In the genomic region with DNA sequence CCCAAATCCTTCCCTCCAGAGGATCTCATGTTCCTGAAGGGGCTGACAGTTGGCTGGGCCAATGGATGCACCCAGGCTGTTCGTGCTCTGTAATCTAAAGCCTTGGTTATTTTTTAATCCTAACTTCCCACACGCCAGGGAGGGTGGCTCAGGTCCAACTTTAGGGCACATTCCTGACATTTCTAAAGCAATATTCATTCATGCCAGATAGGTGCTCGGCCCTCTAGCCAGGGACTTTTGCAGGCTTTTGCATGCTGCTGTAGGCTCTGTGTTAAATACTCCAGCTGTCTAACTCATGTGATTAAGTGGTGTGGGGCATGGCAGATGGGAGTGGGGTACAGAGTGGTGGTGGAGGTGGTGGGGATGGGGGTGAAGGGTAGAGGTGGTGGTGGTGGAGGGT, we compare ENCODE assay signal across 10 mouse cellular contexts.
DNase-seq lines count a peak whose midpoint lies in the region; ATAC-seq and TF ChIP-seq lines count a peak whose summit lies in the region.
"Had no signal": no experiment of that assay in that cellular context is flagged by ENCODE, and none has a peak within 500 bp of the region (broad histone marks: within the 10 kb centered on the region; RNA-seq: fewer than 3 reads in every experiment).

No protein-coding gene starts in this region.

- H3K27ac ChIP-seq in heart, embryonic 16.5 days (ENCODE audit: low read length), result peak overlapping the region; percentile 48
- no peak overlapping the region for H3K27ac ChIP-seq in cerebellum, adult 2 months (ENCODE audit: insufficient read depth, low read length)
- H3K27ac ChIP-seq: heart, adult 2 months; neural tube, embryonic 12.5 days had no signal

- TF ChIP-seq POLR2A in cerebellum, adult 2 months (IDR thresholded peaks at IDR 0.05; ENCODE audit: borderline replicate concordance, insufficient read depth, low read length), result no peak

- H3K9ac ChIP-seq in heart, embryonic 16.5 days (ENCODE audit: low read length), result no peak overlapping the region
- H3K9ac ChIP-seq: neural tube, embryonic 12.5 days had no signal

- peak; percentile 59 for DNase-seq in testis, postnatal 10 days (ENCODE audit: low spot score)
- no peak for DNase-seq in testis, postnatal 14 days (ENCODE audit: low spot score)
- peak; percentile 88 to 91 for DNase-seq in kidney, postnatal 36 days
- DNase-seq in left cerebral cortex, adult 11 months (ENCODE audit: low spot score), result no peak
- DNase-seq in left cerebral cortex, postnatal 36 days (ENCODE audit: low spot score in 2 of 2), result no peak
- DNase-seq in cerebellum, adult 2 months, result no peak
- no peak for DNase-seq in cerebellum, adult 8-10 months

- H3K4me1 ChIP-seq in heart, embryonic 16.5 days (ENCODE audit: control insufficient read depth, insufficient read depth, low read length), result peaks cover 8% of the 10 kb centered on the region
- no peaks in the 10 kb centered on the region for H3K4me1 ChIP-seq in cerebellum, adult 2 months (ENCODE audit: control insufficient read depth, insufficient read depth, low read length)
- H3K4me1 ChIP-seq: neural tube, embryonic 12.5 days had no signal

- no peak overlapping the region for H3K4me2 ChIP-seq in heart, embryonic 16.5 days (ENCODE audit: low read depth, low read length)
- H3K4me2 ChIP-seq: neural tube, embryonic 12.5 days had no signal

- intact Hi-C loops in left cerebral cortex, postnatal 36 days (cut with DNase I), result no loop called here

- H3K4me3 ChIP-seq in heart, embryonic 16.5 days (ENCODE audit: low read length), result no peak overlapping the region
- no peak overlapping the region for H3K4me3 ChIP-seq in cerebellum, adult 2 months (replicated peaks; ENCODE audit: insufficient read depth, low read depth, low read length)
- H3K4me3 ChIP-seq: heart, adult 2 months; neural tube, embryonic 12.5 days had no signal

- WGBS in heart, embryonic 16.5 days, result 14% methylated on average over 3 of the region's 3 CpGs
- 37% methylated on average over 3 of the region's 3 CpGs for WGBS in cerebellum, adult 2 months

- ATAC-seq in heart, embryonic 16.5 days (replicated peaks; ENCODE audit: extremely low read depth, insufficient read depth, low FRiP score), result peak; percentile 87

- H3K27me3 ChIP-seq in heart, embryonic 16.5 days (ENCODE audit: control insufficient read depth, insufficient read depth, low read length), result no peaks in the 10 kb centered on the region
- no peaks in the 10 kb centered on the region for H3K27me3 ChIP-seq in cerebellum, adult 2 months (ENCODE audit: control insufficient read depth, insufficient read depth, low read length)
- H3K27me3 ChIP-seq: neural tube, embryonic 12.5 days had no signal

- H3K36me3 ChIP-seq in heart, embryonic 16.5 days (ENCODE audit: control insufficient read depth, insufficient read depth), result no peaks in the 10 kb centered on the region
- H3K36me3 ChIP-seq: neural tube, embryonic 12.5 days had no signal

- H3K9me3 ChIP-seq in heart, embryonic 16.5 days (replicated peaks; ENCODE audit: control insufficient read depth, low read length), result no peaks in the 10 kb centered on the region
- H3K9me3 ChIP-seq: neural tube, embryonic 12.5 days had no signal

- TF ChIP-seq CTCF in cerebellum, adult 2 months (IDR thresholded peaks at IDR 0.05; ENCODE audit: borderline replicate concordance, insufficient read depth, low read depth, low read length), result no peak

Comparison
In these comparisons a context has a peak if more than half of its experiments do, and no peak if none do; other contexts are left out.
1. DNase-seq: peak in testis, postnatal 10 days (single experiment) and kidney, postnatal 36 days (2 of 2); none in testis, postnatal 14 days (single experiment), left cerebral cortex, adult 11 months (single experiment), left cerebral cortex, postnatal 36 days (0 of 2), cerebellum, adult 2 months (0 of 2) and cerebellum, adult 8-10 months (single experiment).